Mouse (Mus musculus) right cerebral cortex, postnatal 36 days (tissue): ENCODE results near the gene Gm21783.
"Not testable (repeated sequence)": the region's sequence is repeated elsewhere in the genome, so short reads cannot be mapped to it uniquely, and the experiment has no call there.

Source experiments
- DNase-seq, 2 experiments: peaks; one replicate each; pipeline ENCODE4 v3.0.0; 2022; ENCODE audit warnings: low spot score in 2 of 2, mixed read lengths in 1 of 2

Gene Gm21783

GRCm38 (mm10) chrY:44981163-44981562, at the start of gene Gm21783:
TSS of gene Gm21783 (minus strand) at chrY:44981263.
- not testable (repeated sequence) for DNase-seq
